Mouse (Mus musculus) liver, postnatal 0 days (tissue): ENCODE measurements at regions not wholly inside any gene's neighbourhood (a gene's known extent, or its start where the extent isn't known, plus 50 kb on each side); places are given as distances from the start of the nearest gene placed in this dataset.

ENCODE experiments used
- CTCF ChIP-seq: sonication (generic); IDR thresholded peaks from 2 replicates; pipeline ENCODE4 v1.5.1; 2016; ENCODE audit warnings: antibody characterized with exemption, low read depth
- EP300 ChIP-seq: IDR thresholded peaks from 2 replicates; pipeline ENCODE4 v1.6.1; 2016; ENCODE audit warnings: antibody characterized with exemption, low read depth, mild to moderate bottlenecking

- no peak for TF ChIP-seq CTCF
- TF ChIP-seq EP300 = no peak
Measured at GRCm38 (mm10) chr5:64599865-64600288, 203.3 kb upstream of the Klf3 start.
